ENCODE assay signal across 9 mouse cellular contexts in genomic region chr12:5374684-5375615, GRCm38 (mm10). TPM values are rescaled to one million over a fixed set of nuclear protein-coding genes. Genes with fewer than 3 reads are reported as not detected.
DNase-seq lines count a peak whose midpoint lies in the region; ATAC-seq and TF ChIP-seq lines count a peak whose summit lies in the region.
"Had no signal": no experiment of that assay in that cellular context is flagged by ENCODE, and none has a peak within 500 bp of the region (broad histone marks: within the 10 kb centered on the region; RNA-seq: fewer than 3 reads in every experiment).

No protein-coding gene starts in this region.

- under 1% methylated on average over 55 of the region's 84 CpGs for WGBS in heart, embryonic 11.5 days (ENCODE audit: insufficient replicate concordance)
- WGBS in forebrain, embryonic 15.5 days: under 1% methylated on average over 80 of the region's 84 CpGs
- WGBS in hindbrain, embryonic 16.5 days: under 1% methylated on average over 79 of the region's 84 CpGs
- under 1% methylated on average over 60 of the region's 84 CpGs for WGBS in limb, embryonic 14.5 days
- WGBS in neural tube, embryonic 13.5 days: under 1% methylated on average over 77 of the region's 84 CpGs

- TF ChIP-seq POLR2A in limb, embryonic 14.5 days (IDR thresholded peaks at IDR 0.05; ENCODE audit: borderline replicate concordance, extremely low read depth, insufficient read depth, insufficient read length): no peak

- intact Hi-C loops in heart, postnatal 25 days (cut with DNase I): loop anchor here (10.0 kb wide), 1 partner anchor 230 kb away; no protein-coding TSS in a partner anchor

- peak overlapping the region; percentile 77 for H3K4me3 ChIP-seq in heart, embryonic 11.5 days (ENCODE audit: low read depth, low read length)
- H3K4me3 ChIP-seq in forebrain, embryonic 15.5 days: peak overlapping the region; percentile 83
- H3K4me3 ChIP-seq in hindbrain, embryonic 16.5 days (ENCODE audit: low read length): peak overlapping the region; percentile 98
- peak overlapping the region; percentile 86 for H3K4me3 ChIP-seq in limb, embryonic 14.5 days (replicated peaks; ENCODE audit: low read length)
- peak overlapping the region; percentile 79 for H3K4me3 ChIP-seq in neural tube, embryonic 13.5 days

- no peak overlapping the region for H3K27ac ChIP-seq in heart, embryonic 11.5 days (ENCODE audit: low read depth, low read length)
- peak overlapping the region; percentile 92 for H3K27ac ChIP-seq in forebrain, embryonic 15.5 days (replicated peaks)
- H3K27ac ChIP-seq in hindbrain, embryonic 16.5 days (ENCODE audit: low read depth, low read length): peak overlapping the region; percentile 95
- H3K27ac ChIP-seq in limb, embryonic 14.5 days (replicated peaks; ENCODE audit: low read depth, low read length): peak overlapping the region; percentile 76
- H3K27ac ChIP-seq in neural tube, embryonic 13.5 days (replicated peaks): peak overlapping the region; percentile 92

- H3K4me2 ChIP-seq in heart, embryonic 11.5 days: peak overlapping the region; percentile 99
- peak overlapping the region; percentile 83 for H3K4me2 ChIP-seq in forebrain, embryonic 15.5 days (replicated peaks)
- H3K4me2 ChIP-seq in hindbrain, embryonic 16.5 days (ENCODE audit: low read length): peak overlapping the region; percentile 82
- H3K4me2 ChIP-seq in limb, embryonic 14.5 days (replicated peaks; ENCODE audit: low read depth, low read length, severe bottlenecking): peak overlapping the region; percentile 96
- peak overlapping the region; percentile 96 for H3K4me2 ChIP-seq in neural tube, embryonic 13.5 days

- H3K9ac ChIP-seq in heart, embryonic 11.5 days (ENCODE audit: low read depth, low read length): peak overlapping the region; percentile 69
- peak overlapping the region; percentile 90 for H3K9ac ChIP-seq in forebrain, embryonic 15.5 days (replicated peaks)
- H3K9ac ChIP-seq in hindbrain, embryonic 16.5 days (ENCODE audit: low read depth, low read length): peak overlapping the region; percentile 93
- peak overlapping the region; percentile 61 for H3K9ac ChIP-seq in limb, embryonic 14.5 days (ENCODE audit: low read depth, low read length, severe bottlenecking)
- H3K9ac ChIP-seq in neural tube, embryonic 13.5 days: peak overlapping the region; percentile 92

- H3K27me3 ChIP-seq in heart, embryonic 11.5 days (ENCODE audit: control insufficient read depth, insufficient read depth, low read length): peaks cover 37% of the 10 kb centered on the region
- H3K27me3 ChIP-seq in forebrain, embryonic 15.5 days: no peaks in the 10 kb centered on the region
- no peaks in the 10 kb centered on the region for H3K27me3 ChIP-seq in hindbrain, embryonic 16.5 days (replicated peaks; ENCODE audit: control insufficient read depth, insufficient read depth, low read length)
- H3K27me3 ChIP-seq in limb, embryonic 14.5 days (ENCODE audit: control insufficient read depth, insufficient read depth, low read length): no peaks in the 10 kb centered on the region
- peaks cover 22% of the 10 kb centered on the region for H3K27me3 ChIP-seq in neural tube, embryonic 13.5 days

- peak; percentile 50 for ATAC-seq in heart, embryonic 11.5 days (replicated peaks; ENCODE audit: insufficient number of reproducible peaks, low FRiP score, low TSS enrichment)
- ATAC-seq in forebrain, embryonic 15.5 days (replicated peaks): peak; percentile 78
- peak; percentile 78 for ATAC-seq in hindbrain, embryonic 16.5 days
- peak; percentile 38 for ATAC-seq in limb, embryonic 14.5 days (ENCODE audit: low FRiP score, low read depth)
- peak; percentile 75 for ATAC-seq in neural tube, embryonic 13.5 days (ENCODE audit: low read depth)
- ATAC-seq in erythroid progenitor cell, adult 5-6 weeks (replicated peaks; ENCODE audit: low FRiP score, poor library complexity, severe bottlenecking): no peak

- DNase-seq in heart, postnatal 25 days (ENCODE audit: low spot score): no peak
- DNase-seq in cerebellum, adult 11 months: peak; percentile 50
- DNase-seq in limb, embryonic 14.5 days (ENCODE audit: low spot score): peak; percentile 16

- H3K9me3 ChIP-seq in heart, embryonic 11.5 days (replicated peaks; ENCODE audit: control insufficient read depth, low read length): no peaks in the 10 kb centered on the region
- H3K9me3 ChIP-seq in forebrain, embryonic 15.5 days: no peaks in the 10 kb centered on the region
- no peaks in the 10 kb centered on the region for H3K9me3 ChIP-seq in hindbrain, embryonic 16.5 days (ENCODE audit: control insufficient read depth, low read length)
- no peaks in the 10 kb centered on the region for H3K9me3 ChIP-seq in limb, embryonic 14.5 days (ENCODE audit: control insufficient read depth, low read length)
- no peaks in the 10 kb centered on the region for H3K9me3 ChIP-seq in neural tube, embryonic 13.5 days

- peaks cover 5% of the 10 kb centered on the region; the same call in 1 of the 2 replicates for H3K4me1 ChIP-seq in heart, embryonic 11.5 days (ENCODE audit: control insufficient read depth, insufficient read depth, low read length)
- H3K4me1 ChIP-seq in forebrain, embryonic 15.5 days: peaks cover 31% of the 10 kb centered on the region
- H3K4me1 ChIP-seq in hindbrain, embryonic 16.5 days (ENCODE audit: control insufficient read depth, insufficient read depth, low read depth, low read length): peaks cover 6% of the 10 kb centered on the region
- peaks cover 21% of the 10 kb centered on the region for H3K4me1 ChIP-seq in limb, embryonic 14.5 days (ENCODE audit: control insufficient read depth, insufficient read depth, low read length)
- H3K4me1 ChIP-seq in neural tube, embryonic 13.5 days (replicated peaks): peaks cover 28% of the 10 kb centered on the region

- H3K36me3 ChIP-seq in heart, embryonic 11.5 days (ENCODE audit: control insufficient read depth, insufficient read depth, low read length): no peaks in the 10 kb centered on the region
- no peaks in the 10 kb centered on the region for H3K36me3 ChIP-seq in forebrain, embryonic 15.5 days
- no peaks in the 10 kb centered on the region for H3K36me3 ChIP-seq in hindbrain, embryonic 16.5 days (ENCODE audit: control insufficient read depth, insufficient read depth, low read length)
- H3K36me3 ChIP-seq in limb, embryonic 14.5 days (ENCODE audit: control insufficient read depth, insufficient read depth, low read length): no peaks in the 10 kb centered on the region
- H3K36me3 ChIP-seq in neural tube, embryonic 13.5 days: no peaks in the 10 kb centered on the region

RNA-seq across cellular contexts. Expression of gene Klhl29, which starts 0.5 kb away (rescaled TPM):
- 0.58 and 0.67 TPM in 2 replicates for polyA plus RNA-seq in heart, embryonic 11.5 days (2014; fragmentation: Nextera tagmentation; extraction: Ambion mirVana)
- under 1 TPM; 0.39 to 0.42 TPM for total RNA-seq in heart, postnatal 25 days (2021)
- 5.9 and 6.5 TPM in 2 replicates for polyA plus RNA-seq in forebrain, embryonic 15.5 days (2015; fragmentation: Nextera tagmentation; extraction: Ambion mirVana)
- 2.3 and 3.4 TPM in 2 replicates for polyA plus RNA-seq in hindbrain, embryonic 16.5 days (2015; fragmentation: Nextera tagmentation; extraction: Ambion mirVana)
- 14.0 and 23.0 TPM in 2 replicates for polyA plus RNA-seq in limb, embryonic 14.5 days (2012; rRNA removed)
- polyA plus RNA-seq in limb, embryonic 14.5 days (2014; fragmentation: Nextera tagmentation; extraction: Ambion mirVana): 4.9 and 5.9 TPM in 2 replicates
- 2.7 and 2.8 TPM in 2 replicates for polyA plus RNA-seq in neural tube, embryonic 13.5 days (2015; fragmentation: Nextera tagmentation; extraction: Ambion mirVana)
- not detected in 2 replicates for total RNA-seq in erythroid progenitor cell, adult 5-6 weeks (2015; ENCODE audit: low replicate concordance)
- not detected in 2 replicates for total RNA-seq in erythroid progenitor cell, adult 5-6 weeks (2017; ENCODE audit: low replicate concordance)
- total RNA-seq: hematopoietic stem cell, adult 5-6 weeks had no signal
